Mouse (Mus musculus): Measurements from ENCODE around the gene Plekha5.

The Plekha5 gene

GRCm38 (mm10) chr6:140611282-140611681 lies 187.4 kb downstream of the Plekha5 start:
- no peak for DNase-seq (ENCODE audit: low spot score)

- no peak for DNase-seq (ENCODE audit: low spot score)
Observed at GRCm38 (mm10) chr6:140611893-140612473, 188.1 kb downstream of the Plekha5 start.

GRCm38 (mm10) chr6:140613822-140614221 lies 190.0 kb downstream of the Plekha5 start:
- DNase-seq (ENCODE audit: low spot score) = no peak

DNA sequence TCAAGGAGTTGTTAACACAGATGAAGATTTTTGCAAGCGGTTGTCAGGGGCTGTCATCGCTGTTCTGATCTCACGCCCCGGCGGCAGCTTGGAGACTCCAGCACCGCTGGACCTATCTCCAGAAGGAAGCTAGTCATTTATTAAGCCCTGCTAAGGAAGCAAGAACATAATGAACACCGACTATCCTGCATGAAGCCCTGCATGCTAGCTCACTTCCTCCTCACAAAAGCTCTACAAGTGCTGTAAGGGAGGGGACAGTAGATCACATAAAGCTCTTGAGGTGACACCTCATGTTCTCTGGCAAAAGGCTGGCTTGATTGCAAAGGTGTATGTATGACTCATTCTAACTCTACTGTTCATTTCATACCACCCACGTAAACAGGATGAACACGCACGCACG lies 190.9 kb downstream of the Plekha5 start:
- DNase-seq (ENCODE audit: low spot score) = no peak

- DNase-seq (ENCODE audit: low spot score) = no peak
Observed at GRCm38 (mm10) chr6:140620531-140621349, 196.9 kb downstream of the Plekha5 start.

DNA sequence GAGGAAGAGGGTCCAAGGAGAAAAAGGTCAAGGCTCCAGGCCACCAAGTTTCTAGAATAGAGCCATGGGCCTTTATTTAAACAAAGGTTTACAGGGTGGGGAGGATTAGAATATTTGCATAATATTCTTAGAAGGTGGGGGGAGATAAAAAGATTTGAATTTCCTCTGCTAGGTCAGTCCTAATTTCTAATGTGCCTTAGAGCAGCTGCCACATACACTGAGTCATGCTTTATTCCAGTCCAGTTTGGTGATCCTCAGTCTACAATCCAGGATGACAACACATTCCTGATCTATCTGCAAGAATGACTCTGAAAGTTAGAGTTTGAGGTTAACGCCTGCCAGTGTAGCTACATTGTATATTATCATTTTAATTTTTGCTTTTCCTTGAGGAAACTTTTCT lies 197.8 kb downstream of the Plekha5 start:
- DNase-seq (ENCODE audit: low spot score) = no peak

- DNase-seq (ENCODE audit: low spot score) = no peak
Observed at GRCm38 (mm10) chr6:140622391-140623225, 198.8 kb downstream of the Plekha5 start, which contains the start of gene Aebp2. Gene Aebp2 (plus strand): TSS chr6:140622663.

DNA sequence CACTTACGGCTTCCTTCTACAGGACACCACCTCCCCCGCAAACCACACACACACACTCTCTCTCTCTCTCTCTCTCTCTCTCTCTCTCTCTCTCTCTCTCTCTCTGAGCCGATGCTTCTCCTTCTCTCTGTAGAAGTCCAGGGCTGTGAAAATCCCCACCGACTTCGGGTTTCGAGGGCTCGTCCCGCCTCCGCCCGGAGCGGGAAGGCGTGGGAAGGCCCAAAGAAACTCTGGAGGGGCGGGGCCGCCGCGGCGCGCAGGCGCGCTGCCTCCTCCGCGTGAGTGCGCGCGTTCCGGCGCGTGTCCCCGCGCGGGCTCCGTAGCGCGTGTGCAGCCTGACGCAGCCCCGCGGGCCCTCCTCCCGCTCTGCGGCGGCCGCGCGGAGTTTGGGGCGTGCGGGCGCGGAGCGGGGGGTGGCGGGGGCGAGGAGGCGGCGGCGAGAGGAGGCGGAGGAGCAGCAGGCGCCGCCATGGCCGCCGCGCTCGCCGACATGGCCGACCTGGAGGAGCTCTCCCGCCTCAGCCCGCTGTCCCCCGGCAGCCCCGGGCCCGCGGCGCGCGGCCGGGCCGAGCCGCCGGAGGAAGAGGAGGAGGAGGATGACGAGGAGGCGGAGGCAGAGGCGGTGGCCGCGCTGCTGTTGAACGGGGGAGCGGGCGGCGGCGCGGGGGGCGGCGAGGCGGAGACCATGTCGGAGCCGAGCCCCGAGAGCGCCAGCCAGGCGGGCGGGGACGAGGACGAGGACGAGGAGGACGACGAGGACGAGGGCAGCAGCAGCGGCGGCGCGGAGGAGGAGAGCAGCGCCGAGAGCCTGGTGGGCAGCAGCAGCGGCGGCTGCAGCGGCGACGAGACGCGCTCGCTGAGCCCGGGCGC lies 199.6 kb downstream of the Plekha5 start:
- peak; percentile 90 for DNase-seq (ENCODE audit: low spot score)

DNA sequence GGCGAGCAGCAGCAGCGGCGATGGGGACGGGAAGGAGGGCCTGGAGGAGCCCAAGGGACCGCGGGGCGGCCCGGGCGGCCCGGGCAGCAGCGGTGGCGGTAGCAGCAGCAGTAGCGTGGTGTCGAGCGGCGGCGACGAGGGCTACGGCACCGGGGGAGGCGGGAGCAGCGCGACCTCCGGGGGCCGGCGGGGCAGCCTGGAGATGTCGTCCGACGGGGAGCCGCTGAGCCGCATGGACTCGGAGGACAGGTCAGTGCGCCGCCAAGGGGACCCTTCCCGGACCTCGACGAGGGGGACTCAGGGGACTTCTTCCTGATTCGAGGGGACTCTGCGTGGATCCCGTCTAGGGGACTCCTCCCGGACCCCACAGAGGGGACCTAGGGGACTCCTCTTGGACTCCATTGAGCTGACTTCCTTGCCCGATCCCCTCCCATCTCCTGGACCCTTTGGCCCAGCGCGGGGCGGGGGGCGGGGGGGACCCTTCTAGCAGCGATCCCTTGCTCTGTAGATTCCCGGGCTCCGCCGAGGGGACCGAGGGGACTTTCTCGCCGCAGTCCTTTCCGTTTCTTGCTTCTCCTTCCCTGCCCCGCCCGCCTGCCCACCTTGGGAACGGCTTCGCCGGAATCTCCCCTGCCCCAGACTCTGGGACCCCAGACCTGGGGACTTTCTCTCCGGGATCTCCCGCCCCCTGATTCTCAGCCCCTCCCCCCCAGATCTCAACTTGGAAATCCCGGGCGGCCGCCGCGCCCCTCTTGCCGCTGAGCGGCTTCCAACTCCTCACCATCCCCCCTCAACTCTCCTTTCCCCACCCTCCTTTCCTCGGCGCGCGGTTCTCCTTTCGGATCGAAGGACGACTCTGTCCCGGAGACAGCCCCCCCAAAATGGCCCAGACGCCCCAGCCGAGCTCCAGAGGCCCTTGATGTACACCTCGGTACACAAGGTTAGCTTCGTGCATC lies 200.5 kb downstream of the Plekha5 start:
- DNase-seq (ENCODE audit: low spot score) = peak; percentile 60

DNA sequence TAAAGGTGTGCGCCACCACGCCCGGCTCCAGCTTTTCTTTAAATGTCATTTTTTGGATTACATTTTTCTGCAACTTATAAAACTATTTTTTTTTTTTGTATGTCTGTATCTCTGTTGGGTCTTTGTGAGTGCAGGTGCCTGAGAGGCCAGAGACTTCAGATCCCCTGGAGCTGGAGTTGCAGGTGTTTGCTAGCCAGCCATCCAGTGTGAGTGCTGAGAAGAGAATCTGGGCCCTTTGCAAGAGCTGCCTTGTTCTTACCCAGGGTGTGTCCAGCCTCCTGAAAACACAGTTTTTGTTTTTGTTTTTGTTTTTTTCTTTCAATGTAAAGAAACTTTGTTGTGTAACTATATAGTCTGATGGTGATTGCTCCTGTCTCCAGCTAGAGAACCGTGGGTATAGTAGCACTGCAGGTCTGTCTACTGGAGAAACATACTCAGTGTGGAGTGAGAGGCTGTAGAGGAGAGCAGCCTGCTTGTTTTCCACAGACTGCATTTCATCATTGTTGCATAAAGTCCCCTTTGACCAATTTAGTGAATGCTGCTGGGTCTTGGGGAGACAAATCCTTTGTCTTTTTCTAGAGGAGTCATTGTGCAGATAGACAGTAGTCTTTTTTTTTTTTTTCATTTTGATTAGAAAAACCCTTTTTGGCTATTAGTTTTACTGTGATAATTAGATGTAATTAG lies 205.5 kb downstream of the Plekha5 start:
- DNase-seq (ENCODE audit: low spot score) = no peak

DNA sequence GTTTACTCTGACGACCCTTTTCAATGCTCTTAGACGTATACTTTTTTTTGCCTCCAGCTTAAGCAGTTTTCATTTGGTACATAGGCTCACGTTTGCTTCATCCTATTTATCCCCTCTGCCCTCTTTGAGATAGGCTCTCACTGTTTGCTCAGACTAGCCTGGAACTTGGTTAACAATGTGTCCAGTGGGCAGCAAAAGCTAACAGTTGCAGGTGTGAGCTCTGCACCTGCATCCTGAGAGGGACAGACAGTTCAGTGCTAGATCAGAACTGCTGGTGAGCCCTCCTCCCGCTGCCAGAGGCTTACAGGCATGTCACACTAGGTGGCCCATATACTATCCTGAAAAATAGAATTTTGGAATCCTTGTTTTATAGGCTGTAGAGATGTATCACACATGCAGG lies 206.5 kb downstream of the Plekha5 start:
- no peak for DNase-seq (ENCODE audit: low spot score)

DNA sequence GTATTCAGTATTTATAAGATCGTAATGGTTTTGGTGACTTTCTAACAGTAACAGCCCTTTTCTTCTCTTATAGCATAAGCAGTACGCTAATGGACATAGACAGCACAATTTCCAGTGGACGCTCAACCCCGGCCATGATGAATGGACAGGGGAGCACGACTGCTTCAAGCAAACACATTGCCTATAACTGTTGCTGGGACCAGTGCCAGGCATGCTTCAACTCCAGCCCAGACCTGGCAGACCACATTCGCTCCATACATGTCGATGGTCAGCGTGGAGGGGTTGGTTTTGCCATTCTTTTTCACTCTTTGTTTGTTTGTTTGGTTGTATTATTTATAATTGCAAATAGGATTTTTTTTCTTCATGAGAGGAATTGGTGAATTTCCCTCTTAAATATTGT lies 209.8 kb downstream of the Plekha5 start:
- DNase-seq (ENCODE audit: low spot score) = no peak

GRCm38 (mm10) chr6:140636290-140636689 lies 212.4 kb downstream of the Plekha5 start:
- no peak for DNase-seq (ENCODE audit: low spot score)

DNA sequence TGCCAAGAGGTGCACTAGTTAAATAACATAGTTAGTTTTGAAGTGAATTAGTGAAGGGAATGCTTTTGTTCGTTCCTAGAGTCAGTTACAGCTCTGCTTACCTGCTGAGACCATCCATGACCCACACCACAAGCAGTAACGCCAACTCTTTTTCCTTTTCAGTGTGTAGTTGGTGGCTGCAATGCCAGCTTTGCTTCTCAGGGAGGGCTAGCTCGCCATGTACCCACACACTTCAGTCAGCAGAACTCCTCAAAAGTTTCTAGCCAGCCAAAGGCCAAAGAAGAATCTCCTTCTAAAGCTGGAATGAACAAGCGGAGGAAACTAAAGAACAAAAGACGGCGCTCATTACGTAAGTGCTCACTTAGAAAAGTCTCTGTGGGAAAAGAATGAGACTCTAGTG lies 218.2 kb downstream of the Plekha5 start:
- DNase-seq (ENCODE audit: low spot score) = no peak

- DNase-seq (ENCODE audit: low spot score) = no peak
Observed at GRCm38 (mm10) chr6:140642655-140643054, 218.8 kb downstream of the Plekha5 start.

- DNase-seq (ENCODE audit: low spot score) = no peak
Observed at GRCm38 (mm10) chr6:140645931-140646330, 222.1 kb downstream of the Plekha5 start.

Data from yolk sac, embryonic 10.5 days (tissue).